8 mouse cellular contexts compared by ENCODE assay signal in genomic region chr10:40258976-40259375, GRCm38 (mm10). TPM values are rescaled to one million over a fixed set of nuclear protein-coding genes. Genes with fewer than 3 reads are reported as not detected.
DNase-seq lines count a peak whose midpoint lies in the region; ATAC-seq lines count a peak whose summit lies in the region.

No protein-coding gene starts in this region.

- peak overlapping the region; percentile 97 for H3K27ac ChIP-seq in heart, embryonic 13.5 days (replicated peaks)
- H3K27ac ChIP-seq in kidney, embryonic 14.5 days (ENCODE audit: low read depth, low read length): peak overlapping the region; percentile 93; the same call in 1 of the 2 replicates
- peak overlapping the region; percentile 89 for H3K27ac ChIP-seq in liver, embryonic 16.5 days (ENCODE audit: low read length)
- H3K27ac ChIP-seq in neural tube, embryonic 13.5 days (replicated peaks): peak overlapping the region; percentile 92

- peaks cover 17% of the 10 kb centered on the region for H3K36me3 ChIP-seq in heart, embryonic 13.5 days
- peaks cover 3% of the 10 kb centered on the region for H3K36me3 ChIP-seq in kidney, embryonic 14.5 days (ENCODE audit: control insufficient read depth, insufficient read depth, low read length)
- H3K36me3 ChIP-seq in liver, embryonic 16.5 days (ENCODE audit: control insufficient read depth, insufficient read depth): 0 out of 2 replicates have a peak, but pooled peaks cover 2% of the 10 kb centered on the region
- H3K36me3 ChIP-seq in neural tube, embryonic 13.5 days: peaks cover 5% of the 10 kb centered on the region; the same call in 1 of the 2 replicates

- peak; percentile 57 for DNase-seq in testis, postnatal 10 days (ENCODE audit: low spot score)
- DNase-seq in testis, postnatal 14 days (ENCODE audit: low spot score): no peak
- peak; percentile 12 to 67 for DNase-seq in cerebellum, postnatal 36 days
- no peak for DNase-seq in ovary, postnatal 36 days (ENCODE audit: low spot score)

- peak overlapping the region; percentile 90 for H3K9ac ChIP-seq in heart, embryonic 13.5 days
- no peak overlapping the region for H3K9ac ChIP-seq in kidney, embryonic 14.5 days (ENCODE audit: low read depth, low read length)
- 0 out of 2 replicates have a peak overlapping the region, but pooled peaks have one; percentile 40 for H3K9ac ChIP-seq in liver, embryonic 16.5 days (ENCODE audit: low read depth, low read length)
- H3K9ac ChIP-seq in neural tube, embryonic 13.5 days: peak overlapping the region; percentile 88

- no peaks in the 10 kb centered on the region for H3K9me3 ChIP-seq in heart, embryonic 13.5 days
- no peaks in the 10 kb centered on the region for H3K9me3 ChIP-seq in kidney, embryonic 14.5 days (ENCODE audit: control insufficient read depth, low read length)
- no peaks in the 10 kb centered on the region for H3K9me3 ChIP-seq in liver, embryonic 16.5 days (replicated peaks; ENCODE audit: control insufficient read depth, low read length)
- no peaks in the 10 kb centered on the region for H3K9me3 ChIP-seq in neural tube, embryonic 13.5 days

- H3K4me3 ChIP-seq in heart, embryonic 13.5 days: peak overlapping the region; percentile 82
- no peak overlapping the region for H3K4me3 ChIP-seq in kidney, embryonic 14.5 days (ENCODE audit: low read length)
- H3K4me3 ChIP-seq in liver, embryonic 16.5 days (ENCODE audit: low read depth, low read length): peak overlapping the region; percentile 42
- H3K4me3 ChIP-seq in neural tube, embryonic 13.5 days: peak overlapping the region; percentile 61

- peak overlapping the region; percentile 87 for H3K4me2 ChIP-seq in heart, embryonic 13.5 days
- H3K4me2 ChIP-seq in kidney, embryonic 14.5 days (replicated peaks; ENCODE audit: low read depth, low read length): peak overlapping the region; percentile 13; the same call in 1 of the 2 replicates
- peak overlapping the region; percentile 98 for H3K4me2 ChIP-seq in liver, embryonic 16.5 days (ENCODE audit: low read depth, low read length)
- H3K4me2 ChIP-seq in neural tube, embryonic 13.5 days: peak overlapping the region; percentile 67

- WGBS in heart, embryonic 13.5 days: 6% methylated on average over 5 of the region's 5 CpGs
- 6% methylated on average over 5 of the region's 5 CpGs for WGBS in kidney, embryonic 14.5 days
- 1% methylated on average over 5 of the region's 5 CpGs for WGBS in liver, embryonic 16.5 days (ENCODE audit: insufficient replicate concordance)
- WGBS in neural tube, embryonic 13.5 days: 7% methylated on average over 5 of the region's 5 CpGs

- ATAC-seq in heart, embryonic 13.5 days (ENCODE audit: extremely low read depth, insufficient number of reproducible peaks, low FRiP score, low TSS enrichment): no peak
- ATAC-seq in kidney, embryonic 14.5 days (ENCODE audit: low FRiP score, low TSS enrichment): no peak; the same call in 1 of the 2 replicates
- ATAC-seq in liver, embryonic 16.5 days (ENCODE audit: low read depth): no peak
- no peak for ATAC-seq in neural tube, embryonic 13.5 days (ENCODE audit: low read depth)

- no peaks in the 10 kb centered on the region for H3K27me3 ChIP-seq in heart, embryonic 13.5 days (replicated peaks)
- H3K27me3 ChIP-seq in kidney, embryonic 14.5 days (ENCODE audit: control insufficient read depth, insufficient read depth, low read length): no peaks in the 10 kb centered on the region
- no peaks in the 10 kb centered on the region for H3K27me3 ChIP-seq in liver, embryonic 16.5 days (ENCODE audit: control insufficient read depth, insufficient read depth, low read depth, low read length)
- H3K27me3 ChIP-seq in neural tube, embryonic 13.5 days: no peaks in the 10 kb centered on the region

- H3K4me1 ChIP-seq in heart, embryonic 13.5 days: peaks cover 22% of the 10 kb centered on the region
- H3K4me1 ChIP-seq in kidney, embryonic 14.5 days (ENCODE audit: control insufficient read depth, insufficient read depth, low read length): no peaks in the 10 kb centered on the region
- peaks cover 25% of the 10 kb centered on the region for H3K4me1 ChIP-seq in liver, embryonic 16.5 days (ENCODE audit: control insufficient read depth, low read depth, low read length)
- H3K4me1 ChIP-seq in neural tube, embryonic 13.5 days (replicated peaks): peaks cover 12% of the 10 kb centered on the region

RNA-seq across cellular contexts. Expression of gene Gtf3c6, which starts 1.1 kb away (rescaled TPM):
- 73.8 and 78.4 TPM in 2 replicates for polyA plus RNA-seq in heart, embryonic 13.5 days (2015; fragmentation: Nextera tagmentation; extraction: Ambion mirVana)
- 147 and 190 TPM in 2 replicates for polyA plus RNA-seq in kidney, embryonic 14.5 days (2014; fragmentation: Nextera tagmentation; extraction: Ambion mirVana)
- polyA plus RNA-seq in liver, embryonic 16.5 days (2015; fragmentation: Nextera tagmentation; extraction: Ambion mirVana): 22.7 and 28.4 TPM in 2 replicates
- polyA plus RNA-seq in neural tube, embryonic 13.5 days (2015; fragmentation: Nextera tagmentation; extraction: Ambion mirVana): 106 and 108 TPM in 2 replicates

RNA-seq across cellular contexts. Expression of gene Rpf2, which starts 12.1 kb away (rescaled TPM):
- 42.6 and 45.6 TPM in 2 replicates for polyA plus RNA-seq in heart, embryonic 13.5 days (2015; fragmentation: Nextera tagmentation; extraction: Ambion mirVana)
- 82.7 and 98.1 TPM in 2 replicates for polyA plus RNA-seq in kidney, embryonic 14.5 days (2014; fragmentation: Nextera tagmentation; extraction: Ambion mirVana)
- 23.6 and 25.9 TPM in 2 replicates for polyA plus RNA-seq in liver, embryonic 16.5 days (2015; fragmentation: Nextera tagmentation; extraction: Ambion mirVana)
- polyA plus RNA-seq in neural tube, embryonic 13.5 days (2015; fragmentation: Nextera tagmentation; extraction: Ambion mirVana): 83.9 and 84.4 TPM in 2 replicates

RNA-seq across cellular contexts. Expression of gene Amd1, which starts 43.0 kb away (rescaled TPM):
- 37.9 and 40.5 TPM in 2 replicates for polyA plus RNA-seq in heart, embryonic 13.5 days (2015; fragmentation: Nextera tagmentation; extraction: Ambion mirVana)
- 78.8 and 80.9 TPM in 2 replicates for polyA plus RNA-seq in kidney, embryonic 14.5 days (2014; fragmentation: Nextera tagmentation; extraction: Ambion mirVana)
- polyA plus RNA-seq in liver, embryonic 16.5 days (2015; fragmentation: Nextera tagmentation; extraction: Ambion mirVana): 33.5 and 37.6 TPM in 2 replicates
- 40.6 and 44.4 TPM in 2 replicates for polyA plus RNA-seq in neural tube, embryonic 13.5 days (2015; fragmentation: Nextera tagmentation; extraction: Ambion mirVana)

Comparison
In these comparisons a context has a peak if more than half of its experiments do, and no peak if none do; other contexts are left out.
1. DNase-seq: peak in testis, postnatal 10 days (single experiment) and cerebellum, postnatal 36 days (2 of 2); none in testis, postnatal 14 days (single experiment) and ovary, postnatal 36 days (single experiment).
2. H3K4me2 ChIP-seq: peak in every context shown above with its lines; median percentile 98 in liver, embryonic 16.5 days; 87 in heart, embryonic 13.5 days; 67 in neural tube, embryonic 13.5 days; 13 in kidney, embryonic 14.5 days.
3. Peak in every context shown above with its lines, with median percentiles within 50 percentile points of each other: H3K27ac ChIP-seq.